Mouse (Mus musculus) heart, embryonic 14.5 days (tissue): ENCODE results near the gene Nup35. TPM values are rescaled to one million over a fixed set of nuclear protein-coding genes. Genes with fewer than 3 reads are reported as not detected.

Experiments used
- ATAC-seq: fragments of 200-750 bp; cut with Nextera tagmentation; 2 replicates; pipeline ENCODE4 v1.8.0; 2017; ENCODE audit warnings: low read depth, moderate TSS enrichment; ENCODE audit not compliant: insufficient number of reproducible peaks, insufficient read depth, low FRiP score
- H3K27ac ChIP-seq, 2 experiments: fragments of 200-500 bp in 1 of 2; fragments of 300-500 bp in 1 of 2; sonication (generic) in 1 of 2; replicated peaks in 1 of 2; 2 replicates each; pipeline ENCODE4 v1.5.1; 2012 to 2014; ENCODE audit warnings: low read depth in 2 of 2, low read length in 2 of 2, control low read depth in 1 of 2, mild to moderate bottlenecking in 1 of 2, mixed read lengths in 1 of 2; ENCODE audit not compliant: control insufficient read depth in 1 of 2, insufficient read depth in 1 of 2
- H3K27me3 ChIP-seq: fragments of 300-500 bp; sonication (generic); 2 replicates; pipeline ENCODE4 v1.6.1; 2014; ENCODE audit warnings: mild to moderate bottlenecking, low read length, control low read depth; ENCODE audit not compliant: control insufficient read depth, insufficient read depth
- H3K36me3 ChIP-seq: fragments of 300-500 bp; sonication (generic); 2 replicates; pipeline ENCODE4 v1.6.1; 2014; ENCODE audit warnings: mild to moderate bottlenecking, control low read depth, low read length, mixed read lengths; ENCODE audit not compliant: control insufficient read depth, insufficient read depth
- H3K4me1 ChIP-seq, 2 experiments: fragments of 200-500 bp in 1 of 2; fragments of 300-500 bp in 1 of 2; sonication (generic) in 1 of 2; 2 replicates each; pipeline ENCODE4 v1.6.1; 2012 to 2014; ENCODE audit warnings: low read length in 2 of 2, control low read depth in 1 of 2, mixed read lengths in 1 of 2; ENCODE audit not compliant: control insufficient read depth in 2 of 2, insufficient read depth in 2 of 2
- H3K4me2 ChIP-seq: fragments of 300-500 bp; sonication (generic); 2 replicates; pipeline ENCODE4 v1.6.1; 2014; ENCODE audit warnings: mild to moderate bottlenecking, low read length
- H3K4me3 ChIP-seq, 2 experiments: fragments of 200-500 bp in 1 of 2; fragments of 300-500 bp in 1 of 2; sonication (generic) in 1 of 2; 2 replicates each; pipeline ENCODE4 v1.5.1; 2012 to 2014; ENCODE audit warnings: low read length in 2 of 2, mild to moderate bottlenecking in 2 of 2, control low read depth in 1 of 2, low read depth in 1 of 2, moderate library complexity in 1 of 2; ENCODE audit not compliant: control insufficient read depth in 1 of 2, insufficient read depth in 1 of 2
- H3K9ac ChIP-seq: fragments of 300-500 bp; sonication (generic); 2 replicates; pipeline ENCODE4 v1.6.1; 2014; ENCODE audit warnings: mild to moderate bottlenecking, low read length
- H3K9me3 ChIP-seq: fragments of 300-500 bp; sonication (generic); 2 replicates; pipeline ENCODE4 v1.6.1; 2016; ENCODE audit warnings: low read length, control low read depth; ENCODE audit not compliant: control insufficient read depth
- WGBS: fragments of 180-500 bp; shearing (Covaris S2); extraction: QIAGEN DNeasy Blood & Tissue Kit; methylation state at CpG from one replicate; pipeline ENCODE4 v1.1.7; 2014; 5-methylcytosine and 5-hydroxymethylcytosine counted together
- polyA plus RNA-seq: library from polyadenylated mRNA; unstranded; fragments of >200 nt; fragmentation: Nextera tagmentation; extraction: Ambion mirVana; gene quantifications from 2 replicates; pipeline ENCODE4 v1.2.1, GENCODE M21; 2014

Nup35 gene
- polyA plus RNA-seq, 1 experiment from 2014 or later = 20.6 TPM

DNA sequence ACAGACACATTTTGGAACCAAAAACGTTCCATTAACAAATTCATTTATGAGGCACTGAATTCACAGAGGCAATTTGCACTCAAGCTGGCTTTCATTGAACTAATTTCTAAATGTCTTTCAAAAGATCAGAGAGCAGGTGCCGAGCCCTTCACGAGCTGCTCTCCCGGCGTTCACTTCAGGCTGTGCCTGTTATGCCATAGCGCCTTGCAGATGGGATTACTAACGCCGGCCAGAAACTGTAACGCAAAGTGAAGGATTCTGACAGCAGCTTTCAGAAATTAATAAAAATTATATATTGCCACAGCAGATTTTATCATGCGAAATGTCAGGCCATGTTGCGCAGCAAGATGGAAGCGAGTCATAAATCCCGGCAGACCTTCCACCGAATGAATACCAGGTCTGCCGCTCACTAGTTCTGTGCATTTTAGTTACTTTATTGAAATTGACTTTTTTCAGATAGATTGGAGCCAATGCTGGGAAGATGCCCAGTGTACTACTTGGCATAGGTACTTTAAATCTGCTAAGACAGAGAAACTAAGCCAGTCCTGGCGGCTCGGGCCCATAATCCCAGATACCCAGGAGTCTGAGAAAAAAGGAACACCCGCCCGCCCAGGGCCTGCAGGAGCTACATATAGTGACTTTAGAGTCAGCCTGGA lies 13.1 kb upstream of the Nup35 start:
- Histone ChIP-seq H3K4me1 (no peaks in the 10 kb centered on the region), H3K27me3 (no peaks in the 10 kb centered on the region), H3K27ac (no peak overlapping the region), H3K4me3 (no peak overlapping the region), H3K9me3 (no peaks in the 10 kb centered on the region), H3K4me2 (no peak overlapping the region), H3K36me3 (no peaks in the 10 kb centered on the region), H3K9ac (no peak overlapping the region)
- ATAC-seq = no peak
- WGBS = 86% methylated on average over 19 of the region's 19 CpGs

DNA sequence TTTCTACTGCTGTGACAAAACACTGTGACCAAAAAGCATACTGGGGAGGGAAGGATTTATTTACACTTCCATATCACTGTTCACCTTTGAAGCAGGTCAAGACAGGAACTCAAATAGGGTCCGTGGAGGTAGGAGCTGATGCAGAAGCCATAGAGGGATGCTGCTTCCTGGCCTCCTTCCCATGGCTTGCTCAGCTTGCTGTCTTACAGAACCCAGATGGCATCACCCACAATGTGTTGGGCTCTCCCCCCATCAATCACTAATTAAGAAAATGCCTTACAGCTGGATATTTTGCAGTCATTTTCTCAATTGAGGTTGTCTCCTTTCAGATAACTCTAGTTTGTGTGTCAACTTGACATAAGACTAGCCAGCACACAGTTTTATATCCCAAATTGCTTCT lies 4.8 kb upstream of the Nup35 start:
- no peak overlapping the region for H3K9ac ChIP-seq
- no peaks in the 10 kb centered on the region for H3K9me3 ChIP-seq
- H3K4me1 ChIP-seq = no peaks in the 10 kb centered on the region; a peak in 1 of 4 replicates
- H3K4me3 ChIP-seq = no peak overlapping the region
- no peak overlapping the region for H3K4me2 ChIP-seq
- H3K36me3 ChIP-seq = no peaks in the 10 kb centered on the region
- 71% methylated on average over 1 of the region's 1 CpGs for WGBS
- H3K27ac ChIP-seq = no peak overlapping the region
- H3K27me3 ChIP-seq = no peaks in the 10 kb centered on the region
- no peak for ATAC-seq

DNA sequence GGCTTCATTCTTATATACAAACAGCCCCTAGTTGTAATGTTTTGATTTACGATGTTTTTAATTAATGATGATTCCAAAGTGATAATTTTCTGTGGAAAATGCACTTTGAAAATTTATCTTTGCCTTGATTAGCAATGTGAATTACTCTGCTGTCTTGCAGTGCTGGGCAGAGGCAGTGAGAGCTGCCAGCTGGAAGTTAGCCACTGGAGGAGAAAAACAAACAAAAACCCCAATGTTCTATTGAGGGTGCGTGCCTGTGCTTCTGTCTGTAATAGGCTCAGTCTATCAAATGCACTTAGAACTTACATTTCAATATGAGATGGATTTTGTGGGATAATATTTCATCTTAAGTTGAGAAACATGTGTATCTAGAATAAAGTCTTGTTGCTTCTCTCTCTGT lies 4.2 kb upstream of the Nup35 start:
- no peak for ATAC-seq
- H3K4me2 ChIP-seq = no peak overlapping the region
- H3K4me1 ChIP-seq = peaks cover 1 to 3% of the 10 kb centered on the region in 2 experiments
- H3K9ac ChIP-seq = no peak overlapping the region
- no peaks in the 10 kb centered on the region for H3K27me3 ChIP-seq
- no peak overlapping the region for H3K27ac ChIP-seq
- no peaks in the 10 kb centered on the region for H3K36me3 ChIP-seq
- no peaks in the 10 kb centered on the region for H3K9me3 ChIP-seq
- no peak overlapping the region for H3K4me3 ChIP-seq
- WGBS = 59% methylated on average over 2 of the region's 2 CpGs

DNA sequence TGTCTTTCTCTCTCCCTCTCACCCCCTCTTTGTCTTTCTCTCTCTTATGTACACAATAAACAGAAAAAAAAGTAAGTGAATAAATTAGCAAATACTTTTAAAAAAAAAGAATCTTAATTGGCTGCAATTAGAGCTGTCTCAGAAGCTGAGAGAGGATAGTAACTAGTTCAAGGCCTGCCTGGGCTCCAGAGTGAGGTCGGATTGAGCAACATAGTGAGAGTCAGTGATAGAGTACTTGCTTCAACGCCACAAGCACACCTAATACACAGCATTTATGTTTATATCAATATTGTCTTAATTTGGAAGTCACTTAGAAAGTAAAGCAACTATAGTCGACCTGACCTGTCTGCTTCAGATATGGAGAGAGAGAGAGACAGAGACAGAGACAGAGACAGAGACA lies 2.0 kb downstream of the Nup35 start:
- Histone ChIP-seq H3K36me3 (no peaks in the 10 kb centered on the region), H3K4me3 (no peak overlapping the region), H3K9ac (no peak overlapping the region), H3K4me2 (no peak overlapping the region), H3K27ac (no peak overlapping the region), H3K27me3 (no peaks in the 10 kb centered on the region), H3K9me3 (no peaks in the 10 kb centered on the region), H3K4me1 (peaks cover 2 to 10% of the 10 kb centered on the region in 2 experiments)
- 85% methylated on average over 3 of the region's 3 CpGs for WGBS
- no peak for ATAC-seq

DNA sequence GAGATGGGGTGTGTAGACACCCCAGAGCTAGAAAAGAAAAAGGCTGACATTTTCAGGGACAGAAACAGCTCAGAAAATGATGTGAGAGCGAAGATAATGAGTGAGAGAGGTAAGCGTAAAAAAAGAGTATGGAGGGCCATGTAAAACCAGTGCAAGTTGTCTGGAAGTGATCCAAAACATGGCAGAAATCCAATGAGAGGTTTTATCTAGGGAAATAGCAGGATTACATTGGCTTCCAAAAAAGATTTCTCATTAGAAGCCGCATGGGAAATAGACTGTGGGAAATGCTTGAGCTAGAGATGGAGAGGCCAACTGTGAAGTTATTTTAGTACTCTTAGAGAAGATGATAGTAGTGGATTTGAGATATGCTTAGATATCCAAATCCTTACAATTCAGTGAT lies 4.9 kb downstream of the Nup35 start:
- H3K36me3 ChIP-seq = peaks cover 16% of the 10 kb centered on the region
- H3K27me3 ChIP-seq = no peaks in the 10 kb centered on the region
- ATAC-seq = no peak
- peaks cover 2 to 10% of the 10 kb centered on the region in 2 experiments for H3K4me1 ChIP-seq
- WGBS = 69% methylated on average over 3 of the region's 3 CpGs
- H3K4me3 ChIP-seq = no peak overlapping the region
- no peak overlapping the region for H3K4me2 ChIP-seq
- no peak overlapping the region for H3K9ac ChIP-seq
- H3K9me3 ChIP-seq = no peaks in the 10 kb centered on the region
- H3K27ac ChIP-seq = no peak overlapping the region

DNA sequence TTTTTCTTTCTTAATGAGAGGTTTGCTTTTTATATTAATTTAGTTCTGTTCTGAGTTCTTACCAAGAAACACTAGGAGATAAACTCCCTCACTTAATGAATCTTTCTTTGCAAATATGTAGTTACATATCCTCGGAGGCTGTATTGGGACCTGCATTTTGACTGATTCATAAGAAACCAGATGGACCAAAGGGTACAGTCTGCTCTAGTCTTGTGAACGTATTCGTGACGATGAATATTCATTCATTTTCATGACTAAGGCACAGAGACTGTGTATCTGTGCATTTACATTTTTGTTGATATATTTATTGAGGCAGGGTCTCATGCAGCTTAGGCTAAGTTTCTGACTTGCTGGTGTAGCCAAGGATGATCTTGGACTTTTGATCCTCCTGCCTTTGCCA lies 7.5 kb downstream of the Nup35 start:
- WGBS = 90% methylated on average over 4 of the region's 4 CpGs
- Histone ChIP-seq H3K27ac (no peak overlapping the region), H3K4me2 (no peak overlapping the region), H3K4me3 (no peak overlapping the region), H3K9me3 (no peaks in the 10 kb centered on the region), H3K27me3 (no peaks in the 10 kb centered on the region), H3K9ac (no peak overlapping the region), H3K36me3 (peaks cover 21% of the 10 kb centered on the region), H3K4me1 (peaks cover 0 to 4% of the 10 kb centered on the region in 2 experiments; a peak in 1 of 4 replicates)
- ATAC-seq = no peak

DNA sequence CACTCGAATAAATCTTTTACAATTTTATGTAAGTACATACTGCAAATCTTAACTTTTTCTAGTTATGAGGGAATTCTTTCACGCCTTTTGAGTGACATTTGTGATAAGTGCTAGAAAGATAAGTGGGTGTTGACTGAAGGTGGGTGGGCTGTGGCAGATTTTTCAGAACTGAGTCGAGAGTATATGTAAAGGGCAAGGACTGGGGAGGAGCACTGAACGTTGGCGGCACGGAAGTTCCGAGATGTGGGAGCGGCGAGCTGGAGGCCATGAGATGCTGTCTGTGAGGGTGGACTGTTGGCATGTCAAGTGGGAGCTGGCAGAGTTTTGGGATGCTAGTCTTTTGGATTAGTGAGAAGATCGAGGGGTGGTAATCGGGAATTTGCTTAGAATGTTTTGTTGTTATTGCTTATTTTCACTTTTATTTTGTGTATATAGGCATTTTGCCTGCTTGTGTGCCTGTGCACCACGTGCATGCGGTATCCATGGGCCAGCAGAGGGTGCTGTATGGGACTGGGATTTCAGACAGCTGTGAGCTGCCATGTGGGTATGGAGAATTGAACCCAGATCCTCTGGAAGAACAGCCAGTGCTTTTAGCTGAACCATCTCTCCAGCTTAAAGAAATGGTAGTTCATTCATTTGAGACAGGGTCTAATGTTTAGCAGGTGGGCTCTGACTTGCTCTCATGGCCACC lies 15.4 kb downstream of the Nup35 start:
- H3K4me1 ChIP-seq = no peaks in the 10 kb centered on the region
- no peak for ATAC-seq

More for the DNA sequence above, 15.4 kb downstream of the Nup35 start:
- H3K4me3 ChIP-seq = no peak overlapping the region
- no peak overlapping the region for H3K9ac ChIP-seq
- H3K4me2 ChIP-seq = no peak overlapping the region
- H3K9me3 ChIP-seq = no peaks in the 10 kb centered on the region
- H3K27me3 ChIP-seq = no peaks in the 10 kb centered on the region
- WGBS = 66% methylated on average over 13 of the region's 13 CpGs
- no peaks in the 10 kb centered on the region for H3K36me3 ChIP-seq
- H3K27ac ChIP-seq = no peak overlapping the region
